Mouse (Mus musculus) liver, embryonic 12.5 days (tissue): Measurements from ENCODE around the gene Hck. TPM values are rescaled to one million over a fixed set of nuclear protein-coding genes. Genes with fewer than 3 reads are reported as not detected.

Source experiments
- ATAC-seq: fragments of 200-750 bp; cut with Nextera tagmentation; 2 replicates; pipeline ENCODE4 v1.8.0; 2017; ENCODE audit warnings: moderate number of reproducible peaks, mild to moderate bottlenecking, moderate library complexity
- H3K27ac ChIP-seq: fragments of 300-500 bp; sonication (generic); 2 replicates; pipeline ENCODE4 v1.5.1; 2016; ENCODE audit warnings: mild to moderate bottlenecking
- H3K27me3 ChIP-seq: fragments of 300-500 bp; sonication (generic); replicated peaks from 2 replicates; pipeline ENCODE4 v1.6.1; 2016; ENCODE audit warnings: mild to moderate bottlenecking, moderate library complexity
- H3K36me3 ChIP-seq: fragments of 300-500 bp; sonication (generic); 2 replicates; pipeline ENCODE4 v1.6.1; 2016; ENCODE audit warnings: mild to moderate bottlenecking, moderate library complexity
- H3K4me1 ChIP-seq: fragments of 300-500 bp; sonication (generic); 2 replicates; pipeline ENCODE4 v1.6.1; 2016
- H3K4me2 ChIP-seq: fragments of 300-500 bp; sonication (generic); 2 replicates; pipeline ENCODE4 v1.6.1; 2016; ENCODE audit warnings: mild to moderate bottlenecking, moderate library complexity
- H3K4me3 ChIP-seq: fragments of 300-500 bp; sonication (generic); 2 replicates; pipeline ENCODE4 v1.5.1; 2016; ENCODE audit warnings: mild to moderate bottlenecking, moderate library complexity
- H3K9ac ChIP-seq: fragments of 300-500 bp; sonication (generic); 2 replicates; pipeline ENCODE4 v1.6.1; 2016; ENCODE audit warnings: mild to moderate bottlenecking, moderate library complexity
- H3K9me3 ChIP-seq: fragments of 300-500 bp; sonication (generic); replicated peaks from 2 replicates; pipeline ENCODE4 v1.6.1; 2016; ENCODE audit warnings: mild to moderate bottlenecking, moderate library complexity
- WGBS: fragments of 180-500 bp; shearing (Covaris S2); methylation state at CpG from one replicate; pipeline ENCODE4 v1.1.7; 2016; ENCODE audit not compliant: insufficient replicate concordance; 5-methylcytosine and 5-hydroxymethylcytosine counted together
- polyA plus RNA-seq: library from polyadenylated mRNA; unstranded; fragments of >200 nt; fragmentation: Nextera tagmentation; extraction: Ambion mirVana; gene quantifications from 2 replicates; pipeline ENCODE4 v1.2.1, GENCODE M21; 2016

Hck gene
- polyA plus RNA-seq, 1 experiment from 2014 or later, result 5.6 TPM

- WGBS, result 71% methylated on average over 4 of the region's 4 CpGs
Observed at GRCm38 (mm10) chr2:153136211-153136610, 27.9 kb downstream of the Hck start.

GRCm38 (mm10) chr2:153139158-153139557 lies 30.9 kb downstream of the Hck start:
- Histone ChIP-seq H3K4me3 (no peak overlapping the region), H3K36me3 (no peaks in the 10 kb centered on the region), H3K4me2 (no peak overlapping the region), H3K27me3 (peaks cover 11% of the 10 kb centered on the region; the same call in 1 of the 2 replicates), H3K27ac (no peak overlapping the region), H3K4me1 (no peaks in the 10 kb centered on the region), H3K9me3 (no peaks in the 10 kb centered on the region), H3K9ac (no peak overlapping the region)
- 65% methylated on average over 7 of the region's 7 CpGs for WGBS
- no peak for ATAC-seq

More at GRCm38 (mm10) chr2:153136211-153136610, 27.9 kb downstream of the Hck start:
- Histone ChIP-seq H3K4me3 (no peak overlapping the region), H3K4me2 (no peak overlapping the region), H3K9ac (no peak overlapping the region), H3K27me3 (peaks cover 9% of the 10 kb centered on the region; the same call in 1 of the 2 replicates), H3K27ac (no peak overlapping the region), H3K4me1 (no peaks in the 10 kb centered on the region), H3K36me3 (no peaks in the 10 kb centered on the region), H3K9me3 (no peaks in the 10 kb centered on the region)
- ATAC-seq, result no peak

GRCm38 (mm10) chr2:153139996-153140613 lies 31.8 kb downstream of the Hck start:
- 40% methylated on average over 9 of the region's 9 CpGs for WGBS
- H3K27me3 ChIP-seq, result peaks cover 18% of the 10 kb centered on the region; the same call in 1 of the 2 replicates
- H3K27ac ChIP-seq, result no peak overlapping the region
- H3K9me3 ChIP-seq, result no peaks in the 10 kb centered on the region
- ATAC-seq, result no peak
- H3K4me2 ChIP-seq, result no peak overlapping the region
- no peaks in the 10 kb centered on the region for H3K4me1 ChIP-seq
- H3K9ac ChIP-seq, result no peak overlapping the region
- H3K4me3 ChIP-seq, result no peak overlapping the region
- no peaks in the 10 kb centered on the region for H3K36me3 ChIP-seq

- no peak for ATAC-seq
- Histone ChIP-seq H3K4me2 (no peak overlapping the region), H3K9me3 (no peaks in the 10 kb centered on the region), H3K36me3 (no peaks in the 10 kb centered on the region), H3K27me3 (peaks cover 24% of the 10 kb centered on the region), H3K27ac (no peak overlapping the region), H3K4me3 (no peak overlapping the region), H3K9ac (no peak overlapping the region), H3K4me1 (no peaks in the 10 kb centered on the region)
- 24% methylated on average over 10 of the region's 10 CpGs for WGBS
Observed at GRCm38 (mm10) chr2:153142620-153143199, 34.4 kb downstream of the Hck start.

GRCm38 (mm10) chr2:153145346-153145745 lies 37.1 kb downstream of the Hck start:
- H3K4me1 ChIP-seq, result no peaks in the 10 kb centered on the region
- no peak for ATAC-seq
- no peak overlapping the region for H3K9ac ChIP-seq
- H3K27ac ChIP-seq, result no peak overlapping the region
- 65% methylated on average over 5 of the region's 5 CpGs for WGBS
- H3K36me3 ChIP-seq, result no peaks in the 10 kb centered on the region
- H3K4me2 ChIP-seq, result no peak overlapping the region
- H3K27me3 ChIP-seq, result peaks cover 35% of the 10 kb centered on the region
- H3K9me3 ChIP-seq, result no peaks in the 10 kb centered on the region
- H3K4me3 ChIP-seq, result no peak overlapping the region

GRCm38 (mm10) chr2:153147236-153147635 lies 39.0 kb downstream of the Hck start:
- no peak overlapping the region for H3K4me3 ChIP-seq
- no peak overlapping the region for H3K9ac ChIP-seq
- no peaks in the 10 kb centered on the region for H3K36me3 ChIP-seq
- WGBS, result 63% methylated on average over 3 of the region's 3 CpGs
- no peaks in the 10 kb centered on the region for H3K9me3 ChIP-seq
- no peak for ATAC-seq
- H3K27me3 ChIP-seq, result peaks cover 40% of the 10 kb centered on the region
- no peak overlapping the region for H3K27ac ChIP-seq
- H3K4me2 ChIP-seq, result no peak overlapping the region
- no peaks in the 10 kb centered on the region for H3K4me1 ChIP-seq

GRCm38 (mm10) chr2:153147715-153148114 lies 39.4 kb downstream of the Hck start:
- H3K4me3 ChIP-seq, result no peak overlapping the region
- 15% methylated on average over 3 of the region's 3 CpGs for WGBS
- no peaks in the 10 kb centered on the region for H3K36me3 ChIP-seq
- H3K27me3 ChIP-seq, result peaks cover 41% of the 10 kb centered on the region
- H3K4me1 ChIP-seq, result no peaks in the 10 kb centered on the region
- no peak overlapping the region for H3K27ac ChIP-seq
- H3K4me2 ChIP-seq, result no peak overlapping the region
- H3K9me3 ChIP-seq, result no peaks in the 10 kb centered on the region
- no peak overlapping the region for H3K9ac ChIP-seq
- ATAC-seq, result peak; percentile 46; the same call in 1 of the 2 replicates

GRCm38 (mm10) chr2:153149742-153150141 lies 41.5 kb downstream of the Hck start:
- 62% methylated on average over 3 of the region's 3 CpGs for WGBS
- Histone ChIP-seq H3K27ac (no peak overlapping the region), H3K4me2 (no peak overlapping the region), H3K4me1 (no peaks in the 10 kb centered on the region), H3K9ac (no peak overlapping the region), H3K36me3 (no peaks in the 10 kb centered on the region), H3K27me3 (peaks cover 53% of the 10 kb centered on the region), H3K9me3 (no peaks in the 10 kb centered on the region), H3K4me3 (no peak overlapping the region)
- no peak for ATAC-seq

- 62% methylated on average over 7 of the region's 7 CpGs for WGBS
- H3K36me3 ChIP-seq, result no peaks in the 10 kb centered on the region
- H3K4me3 ChIP-seq, result no peak overlapping the region
- H3K9me3 ChIP-seq, result no peaks in the 10 kb centered on the region
- no peak overlapping the region for H3K4me2 ChIP-seq
- no peak overlapping the region for H3K27ac ChIP-seq
- no peak for ATAC-seq
- H3K27me3 ChIP-seq, result peaks cover 43% of the 10 kb centered on the region
- H3K9ac ChIP-seq, result no peak overlapping the region
- H3K4me1 ChIP-seq, result no peaks in the 10 kb centered on the region
Observed at GRCm38 (mm10) chr2:153151026-153151425, 42.8 kb downstream of the Hck start.

GRCm38 (mm10) chr2:153151926-153152665 lies 43.8 kb downstream of the Hck start:
- Histone ChIP-seq H3K27me3 (peaks cover 43% of the 10 kb centered on the region), H3K4me3 (no peak overlapping the region), H3K9ac (no peak overlapping the region), H3K4me1 (no peaks in the 10 kb centered on the region), H3K36me3 (no peaks in the 10 kb centered on the region), H3K27ac (no peak overlapping the region), H3K9me3 (no peaks in the 10 kb centered on the region), H3K4me2 (no peak overlapping the region)
- no peak for ATAC-seq
- 36% methylated on average over 8 of the region's 8 CpGs for WGBS

GRCm38 (mm10) chr2:153153033-153153450 lies 44.8 kb downstream of the Hck start:
- WGBS, result 51% methylated on average over 4 of the region's 4 CpGs

GRCm38 (mm10) chr2:153157270-153157669 lies 49.0 kb downstream of the Hck start:
- peaks cover 20% of the 10 kb centered on the region for H3K4me1 ChIP-seq
- WGBS, result 45% methylated on average over 3 of the region's 3 CpGs
- no peak overlapping the region for H3K4me3 ChIP-seq
- no peak for ATAC-seq
- no peaks in the 10 kb centered on the region for H3K9me3 ChIP-seq
- H3K9ac ChIP-seq, result no peak overlapping the region
- peaks cover 19% of the 10 kb centered on the region for H3K27me3 ChIP-seq
- H3K4me2 ChIP-seq, result no peak overlapping the region
- no peaks in the 10 kb centered on the region for H3K36me3 ChIP-seq
- H3K27ac ChIP-seq, result no peak overlapping the region

More at GRCm38 (mm10) chr2:153153033-153153450, 44.8 kb downstream of the Hck start:
- Histone ChIP-seq H3K9me3 (no peaks in the 10 kb centered on the region), H3K9ac (no peak overlapping the region), H3K4me1 (no peaks in the 10 kb centered on the region), H3K27ac (no peak overlapping the region), H3K4me2 (no peak overlapping the region), H3K36me3 (no peaks in the 10 kb centered on the region), H3K4me3 (no peak overlapping the region), H3K27me3 (peaks cover 43% of the 10 kb centered on the region)
- no peak for ATAC-seq
